Mouse (Mus musculus) hindbrain, embryonic 13.5 days (tissue): ENCODE measurements around the gene Gramd4. TPM values are rescaled to one million over a fixed set of nuclear protein-coding genes. Genes with fewer than 3 reads are reported as not detected.

Source experiments
- ATAC-seq: fragments of 200-750 bp; cut with Nextera tagmentation; 2 replicates; pipeline ENCODE4 v1.8.0; 2017; ENCODE audit warnings: moderate TSS enrichment; ENCODE audit not compliant: low FRiP score
- H3K27ac ChIP-seq: fragments of 300-500 bp; sonication (generic); 2 replicates; pipeline ENCODE4 v1.5.1; 2015; ENCODE audit warnings: inconsistent platforms, mild to moderate bottlenecking, moderate library complexity
- H3K27me3 ChIP-seq: fragments of 300-500 bp; sonication (generic); 2 replicates; pipeline ENCODE4 v1.6.1; 2015; ENCODE audit warnings: mild to moderate bottlenecking, inconsistent platforms
- H3K36me3 ChIP-seq: fragments of 300-500 bp; sonication (generic); 2 replicates; pipeline ENCODE4 v1.6.1; 2015; ENCODE audit warnings: mild to moderate bottlenecking, inconsistent platforms
- H3K4me1 ChIP-seq: fragments of 300-500 bp; sonication (generic); replicated peaks from 2 replicates; pipeline ENCODE4 v1.6.1; 2015; ENCODE audit warnings: inconsistent platforms
- H3K4me2 ChIP-seq: fragments of 300-500 bp; sonication (generic); 2 replicates; pipeline ENCODE4 v1.6.1; 2015; ENCODE audit warnings: inconsistent platforms, mild to moderate bottlenecking, moderate library complexity
- H3K4me3 ChIP-seq: fragments of 300-500 bp; sonication (generic); 2 replicates; pipeline ENCODE4 v1.5.1; 2015; ENCODE audit warnings: mild to moderate bottlenecking, inconsistent platforms
- H3K9ac ChIP-seq: fragments of 300-500 bp; sonication (generic); 2 replicates; pipeline ENCODE4 v1.6.1; 2015; ENCODE audit warnings: mild to moderate bottlenecking, inconsistent platforms
- H3K9me3 ChIP-seq: fragments of 300-500 bp; sonication (generic); 2 replicates; pipeline ENCODE4 v1.6.1; 2016; ENCODE audit warnings: inconsistent platforms
- WGBS: fragments of 180-500 bp; shearing (Covaris S2); methylation state at CpG from one replicate; pipeline ENCODE4 v1.1.7; 2015; 5-methylcytosine and 5-hydroxymethylcytosine counted together
- polyA plus RNA-seq: library from polyadenylated mRNA; unstranded; fragments of >200 nt; fragmentation: Nextera tagmentation; extraction: Ambion mirVana; gene quantifications from 2 replicates; pipeline ENCODE4 v1.2.1, GENCODE M21; 2015

Gene Gramd4
- polyA plus RNA-seq, 1 experiment from 2014 or later, result 36.4 TPM

DNA sequence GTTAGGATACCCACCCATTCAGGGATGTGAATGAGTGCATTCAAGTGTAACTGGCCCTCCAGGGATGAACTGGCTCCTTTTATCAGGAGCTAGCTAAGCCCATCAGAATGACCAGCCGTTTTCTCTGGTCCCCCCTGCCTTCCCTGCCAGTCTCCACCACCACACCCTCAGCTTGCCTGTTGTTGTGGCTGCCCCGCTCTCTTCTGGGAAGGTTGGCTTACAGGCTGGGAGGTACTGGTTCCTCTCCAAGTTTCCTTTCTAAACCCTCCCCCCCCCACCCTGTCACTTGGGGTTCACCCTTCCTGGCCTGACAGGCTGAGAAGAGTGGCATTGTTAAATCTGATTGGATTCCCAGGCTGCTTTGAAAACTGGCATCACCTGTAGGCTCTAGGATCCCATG is 40.4 kb downstream of the Gramd4 start:
- WGBS, result 45% methylated on average over 2 of the region's 2 CpGs
- no peak overlapping the region for H3K9ac ChIP-seq
- 0 out of 2 replicates have a peak, but pooled peaks cover 14% of the 10 kb centered on the region for H3K4me1 ChIP-seq
- no peak overlapping the region for H3K27ac ChIP-seq
- no peak for ATAC-seq
- no peaks in the 10 kb centered on the region for H3K27me3 ChIP-seq
- H3K36me3 ChIP-seq, result peaks cover 42% of the 10 kb centered on the region
- H3K4me2 ChIP-seq, result no peak overlapping the region
- H3K4me3 ChIP-seq, result no peak overlapping the region
- no peaks in the 10 kb centered on the region for H3K9me3 ChIP-seq

GRCm38 (mm10) chr15:86101585-86101984 is 44.1 kb downstream of the Gramd4 start:
- Histone ChIP-seq H3K9me3 (no peaks in the 10 kb centered on the region), H3K36me3 (peaks cover 44% of the 10 kb centered on the region), H3K9ac (no peak overlapping the region), H3K4me3 (no peak overlapping the region), H3K27ac (no peak overlapping the region), H3K4me1 (peaks cover 23% of the 10 kb centered on the region), H3K4me2 (no peak overlapping the region), H3K27me3 (no peaks in the 10 kb centered on the region)
- no peak for ATAC-seq
- WGBS, result 84% methylated on average over 9 of the region's 9 CpGs

DNA sequence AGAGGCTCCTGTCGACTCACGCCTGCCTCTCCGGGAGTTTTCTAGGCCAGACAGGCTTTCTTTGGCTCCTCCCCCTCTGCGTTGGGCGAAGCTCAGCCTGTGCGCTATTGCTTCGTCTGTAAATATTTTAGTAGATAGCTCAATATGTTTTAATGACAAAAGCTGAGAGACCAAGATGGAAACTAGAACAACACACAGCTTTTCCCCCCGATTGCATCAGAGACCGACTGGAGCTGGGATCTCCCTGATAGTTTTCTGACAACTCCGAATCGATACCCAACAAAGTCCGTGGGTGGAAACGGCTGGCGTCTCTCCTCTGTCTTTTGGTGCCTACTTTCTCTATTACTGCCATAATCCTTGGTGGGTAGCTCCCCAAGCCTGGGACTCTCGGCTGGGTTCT is 44.8 kb downstream of the Gramd4 start:
- Histone ChIP-seq H3K27me3 (no peaks in the 10 kb centered on the region), H3K9me3 (no peaks in the 10 kb centered on the region), H3K9ac (no peak overlapping the region), H3K27ac (no peak overlapping the region), H3K4me3 (no peak overlapping the region), H3K36me3 (peaks cover 44% of the 10 kb centered on the region), H3K4me1 (peaks cover 26% of the 10 kb centered on the region), H3K4me2 (no peak overlapping the region)
- ATAC-seq, result no peak
- WGBS, result 91% methylated on average over 15 of the region's 15 CpGs

DNA sequence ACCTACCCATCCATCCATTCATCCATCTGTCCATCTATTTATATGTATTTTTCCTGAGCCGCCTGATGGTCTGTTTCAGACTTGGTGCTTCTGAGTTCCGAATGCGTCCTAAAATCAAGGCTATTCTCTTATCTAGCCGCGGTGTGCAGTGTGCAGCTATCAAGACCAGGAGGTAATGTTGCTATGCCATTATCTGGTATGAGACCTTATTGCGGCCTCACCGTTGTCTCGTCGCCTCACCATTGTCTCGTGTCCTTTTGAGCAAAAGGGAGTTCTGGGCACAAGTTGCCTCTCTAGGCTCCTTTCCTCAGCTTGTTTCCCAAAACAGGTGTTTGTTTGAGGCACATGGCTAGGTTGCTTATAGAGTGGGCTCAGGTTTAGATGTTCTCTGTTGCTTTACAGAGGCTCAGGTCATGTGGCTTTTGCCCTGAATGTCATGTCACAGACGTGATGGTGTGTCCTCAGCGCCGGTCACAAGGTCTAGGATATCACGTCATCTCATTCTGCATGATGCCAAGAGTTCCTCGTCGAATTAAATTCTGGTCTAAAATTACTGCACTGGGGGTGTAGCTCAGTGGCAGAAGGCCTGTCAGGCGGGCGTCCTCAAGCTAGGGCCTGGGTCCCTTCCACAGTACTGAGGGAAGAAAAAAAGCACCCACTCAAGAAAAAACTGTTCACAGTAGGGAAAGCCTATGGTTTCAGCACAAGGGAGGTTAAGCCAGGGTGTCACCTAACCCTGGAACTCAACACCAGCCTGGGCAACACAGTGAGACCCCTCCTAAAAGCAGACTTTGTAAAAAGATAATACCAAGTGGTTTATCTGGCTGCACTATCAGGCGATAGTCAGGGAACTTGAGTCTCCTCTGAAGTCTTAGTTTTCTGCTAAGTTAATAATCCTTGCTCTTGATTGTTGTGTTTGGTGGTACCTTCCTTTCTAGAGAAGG is 47.2 kb downstream of the Gramd4 start:
- H3K4me1 ChIP-seq, result peaks cover 37% of the 10 kb centered on the region
- H3K9ac ChIP-seq, result no peak overlapping the region
- no peak overlapping the region for H3K27ac ChIP-seq
- H3K36me3 ChIP-seq, result peaks cover 44% of the 10 kb centered on the region
- H3K27me3 ChIP-seq, result no peaks in the 10 kb centered on the region
- no peak overlapping the region for H3K4me2 ChIP-seq
- ATAC-seq, result no peak
- WGBS, result 90% methylated on average over 19 of the region's 19 CpGs
- no peaks in the 10 kb centered on the region for H3K9me3 ChIP-seq
- no peak overlapping the region for H3K4me3 ChIP-seq

DNA sequence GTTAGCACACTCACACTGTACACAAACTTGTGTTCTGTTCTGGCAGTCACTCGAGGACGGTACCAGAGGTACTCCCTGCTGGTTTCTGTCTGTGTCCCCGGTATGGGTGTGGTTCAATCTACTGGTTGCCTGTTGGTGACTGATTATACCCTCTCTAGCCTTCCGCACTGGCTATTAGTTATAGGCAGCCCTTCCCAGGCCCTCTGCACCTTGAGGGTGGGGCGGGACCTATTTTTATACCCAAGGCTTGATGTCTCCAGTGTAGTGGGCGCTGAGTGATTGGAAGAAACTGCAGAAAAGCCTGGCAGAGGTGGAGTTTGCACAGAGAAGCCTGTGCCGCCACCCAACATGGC is 47.8 kb downstream of the Gramd4 start:
- Histone ChIP-seq H3K9me3 (no peaks in the 10 kb centered on the region), H3K4me2 (no peak overlapping the region), H3K9ac (no peak overlapping the region), H3K27ac (no peak overlapping the region), H3K4me1 (peaks cover 43% of the 10 kb centered on the region), H3K4me3 (no peak overlapping the region), H3K36me3 (peaks cover 44% of the 10 kb centered on the region), H3K27me3 (no peaks in the 10 kb centered on the region)
- WGBS, result 88% methylated on average over 7 of the region's 7 CpGs
- ATAC-seq, result no peak

GRCm38 (mm10) chr15:86105751-86106150 is 48.3 kb downstream of the Gramd4 start:
- Histone ChIP-seq H3K4me3 (no peak overlapping the region), H3K4me2 (no peak overlapping the region), H3K27ac (peak overlapping the region; percentile 30; the same call in 1 of the 2 replicates), H3K4me1 (peaks cover 44% of the 10 kb centered on the region), H3K9ac (no peak overlapping the region), H3K36me3 (peaks cover 40% of the 10 kb centered on the region), H3K9me3 (no peaks in the 10 kb centered on the region), H3K27me3 (no peaks in the 10 kb centered on the region)
- 58% methylated on average over 6 of the region's 6 CpGs for WGBS
- no peak for ATAC-seq

DNA sequence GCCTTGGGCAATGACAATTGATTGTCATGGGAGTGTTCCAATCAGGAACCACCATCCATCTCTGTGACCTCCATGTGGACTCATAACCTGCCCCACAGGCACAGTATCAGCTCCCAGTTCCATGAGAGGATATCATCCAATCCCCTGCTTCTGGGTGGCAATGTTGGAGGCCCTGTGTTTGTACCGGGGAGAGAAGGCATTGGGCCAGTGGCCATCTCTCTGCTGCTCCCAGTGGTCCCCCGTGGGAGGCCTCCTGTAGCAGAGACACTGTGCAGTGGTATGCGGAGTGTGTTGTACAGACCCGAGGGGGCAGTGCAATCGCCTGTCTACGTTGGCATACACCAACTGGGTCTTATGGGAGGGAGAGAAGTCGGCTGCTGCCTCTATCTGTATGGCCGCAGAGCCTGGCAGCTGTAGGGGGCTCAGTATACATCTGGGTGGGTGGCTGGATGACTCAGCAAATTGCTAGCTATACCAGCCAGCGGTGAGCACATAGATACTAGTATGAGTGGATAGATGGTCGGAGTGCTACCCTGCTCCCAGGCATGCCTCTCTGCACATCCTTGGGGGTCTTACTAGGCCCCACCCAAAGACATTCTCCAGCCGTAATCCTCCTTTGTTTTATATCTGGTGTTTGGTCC is 50.5 kb downstream of the Gramd4 start:
- Histone ChIP-seq H3K4me2 (no peak overlapping the region), H3K4me3 (no peak overlapping the region), H3K36me3 (peaks cover 18% of the 10 kb centered on the region), H3K4me1 (peaks cover 60% of the 10 kb centered on the region), H3K9me3 (no peaks in the 10 kb centered on the region), H3K27me3 (no peaks in the 10 kb centered on the region), H3K9ac (no peak overlapping the region), H3K27ac (no peak overlapping the region)
- ATAC-seq, result 0 out of 2 replicates have a peak, but pooled peaks have one; percentile 21
- WGBS, result 78% methylated on average over 11 of the region's 11 CpGs

DNA sequence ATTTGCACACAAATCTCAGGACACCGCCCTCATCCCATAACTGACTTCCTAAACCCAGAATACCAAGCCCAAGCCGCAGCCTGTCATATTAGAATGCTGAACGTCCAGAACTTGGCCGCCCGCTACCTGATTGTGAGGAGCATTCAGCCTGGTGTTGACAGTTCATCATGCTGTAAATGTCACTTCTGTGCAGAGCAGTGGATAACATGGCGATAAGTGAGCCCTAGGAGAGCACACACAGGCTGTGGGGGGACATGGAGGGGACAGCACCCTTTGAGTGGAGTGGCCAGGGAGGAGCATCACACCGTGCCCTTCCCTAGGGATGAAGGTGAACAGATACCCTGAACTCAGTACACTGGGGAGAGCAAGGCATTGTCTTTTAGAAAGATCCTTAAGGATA is 51.8 kb downstream of the Gramd4 start:
- H3K4me3 ChIP-seq, result no peak overlapping the region
- H3K36me3 ChIP-seq, result peaks cover 7% of the 10 kb centered on the region
- peaks cover 72% of the 10 kb centered on the region for H3K4me1 ChIP-seq
- no peak for ATAC-seq
- no peak overlapping the region for H3K9ac ChIP-seq
- H3K27me3 ChIP-seq, result no peaks in the 10 kb centered on the region
- H3K9me3 ChIP-seq, result no peaks in the 10 kb centered on the region
- no peak overlapping the region for H3K27ac ChIP-seq
- WGBS, result 84% methylated on average over 7 of the region's 7 CpGs
- no peak overlapping the region for H3K4me2 ChIP-seq

DNA sequence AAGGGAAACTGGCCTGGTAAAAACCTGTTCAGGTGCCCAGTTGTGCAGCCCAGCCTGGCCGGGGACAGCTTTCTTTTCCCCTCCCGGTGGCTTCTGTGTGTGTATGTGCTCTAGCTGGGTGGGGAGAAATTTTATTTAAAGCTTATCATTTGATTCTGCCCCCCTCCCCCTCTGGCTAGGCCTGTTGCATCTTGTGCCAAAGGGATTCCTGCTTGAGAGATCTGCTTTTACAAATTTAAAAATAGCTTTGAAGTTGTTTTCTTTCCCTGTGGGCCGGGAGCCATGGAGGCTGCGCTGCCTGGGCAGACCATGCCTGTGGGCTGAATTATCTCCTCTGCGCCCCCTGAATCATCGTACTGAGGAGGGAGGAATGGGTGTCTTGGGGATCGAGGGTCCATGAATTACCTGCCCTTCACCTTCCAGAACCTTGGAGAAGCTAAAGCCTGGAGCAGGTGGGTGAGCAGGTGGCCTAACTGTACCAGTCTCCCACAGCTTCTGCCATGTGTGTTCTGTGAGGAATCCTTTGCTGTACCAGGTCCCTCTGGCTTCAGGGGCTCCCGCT is 52.2 kb downstream of the Gramd4 start:
- Histone ChIP-seq H3K27ac (no peak overlapping the region), H3K27me3 (no peaks in the 10 kb centered on the region), H3K4me1 (peaks cover 73% of the 10 kb centered on the region), H3K4me2 (no peak overlapping the region), H3K9me3 (no peaks in the 10 kb centered on the region), H3K4me3 (no peak overlapping the region), H3K36me3 (peaks cover 2% of the 10 kb centered on the region; the same call in 1 of the 2 replicates), H3K9ac (no peak overlapping the region; the same call in 1 of the 2 replicates)
- WGBS, result 78% methylated on average over 8 of the region's 8 CpGs
- ATAC-seq, result no peak

DNA sequence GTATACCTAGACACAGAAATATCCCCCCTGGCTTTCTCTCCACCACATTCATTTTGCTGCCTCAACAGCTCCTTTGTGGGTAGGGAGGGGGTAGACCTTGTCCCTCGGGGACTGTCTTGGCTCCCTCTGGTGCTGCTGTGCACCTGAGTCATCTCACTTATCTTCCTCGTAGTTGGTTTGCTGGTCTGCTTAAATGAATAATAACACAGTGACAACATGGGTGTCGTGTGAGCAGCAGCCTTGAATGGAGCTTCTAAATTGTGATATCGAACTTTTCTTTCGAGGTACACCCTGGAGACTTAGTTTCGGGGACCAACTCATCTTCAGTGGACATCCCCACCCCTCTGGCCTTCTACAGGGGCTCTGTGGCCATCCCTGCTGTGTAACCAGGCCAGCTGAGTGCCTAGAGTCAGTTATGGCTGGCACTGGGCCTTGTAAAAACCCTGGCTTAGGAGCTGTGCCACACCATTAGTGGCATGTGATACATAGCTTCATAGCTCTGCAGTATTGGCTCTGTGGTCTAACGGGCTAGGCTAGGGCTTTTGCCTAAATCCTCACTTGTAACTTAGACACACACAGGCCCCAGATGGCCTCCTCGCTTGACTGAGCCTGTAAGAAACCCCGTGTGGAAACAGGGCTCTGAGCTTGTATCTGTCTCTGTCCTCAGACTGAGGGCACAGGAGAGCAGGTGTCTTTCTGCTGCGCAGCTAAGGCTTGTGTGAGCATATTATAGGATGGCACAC is 53.0 kb downstream of the Gramd4 start:
- H3K27me3 ChIP-seq, result no peaks in the 10 kb centered on the region
- no peak overlapping the region for H3K4me3 ChIP-seq
- 70% methylated on average over 10 of the region's 10 CpGs for WGBS
- H3K9ac ChIP-seq, result no peak overlapping the region
- H3K4me2 ChIP-seq, result no peak overlapping the region
- H3K4me1 ChIP-seq, result peaks cover 73% of the 10 kb centered on the region
- ATAC-seq, result no peak
- H3K36me3 ChIP-seq, result no peaks in the 10 kb centered on the region
- no peak overlapping the region for H3K27ac ChIP-seq
- no peaks in the 10 kb centered on the region for H3K9me3 ChIP-seq

- peak; percentile 69 for ATAC-seq
- H3K36me3 ChIP-seq, result no peaks in the 10 kb centered on the region
- peaks cover 72% of the 10 kb centered on the region for H3K4me1 ChIP-seq
- H3K27me3 ChIP-seq, result no peaks in the 10 kb centered on the region
- H3K4me3 ChIP-seq, result no peak overlapping the region
- WGBS, result 7% methylated on average over 10 of the region's 10 CpGs
- no peaks in the 10 kb centered on the region for H3K9me3 ChIP-seq
- H3K27ac ChIP-seq, result peak overlapping the region; percentile 88
- peak overlapping the region; percentile 51 for H3K9ac ChIP-seq
- H3K4me2 ChIP-seq, result peak overlapping the region; percentile 2
These were observed 55.3 kb downstream of the Gramd4 start for GRCm38 (mm10) chr15:86112707-86113341.
